In the genomic region with DNA sequence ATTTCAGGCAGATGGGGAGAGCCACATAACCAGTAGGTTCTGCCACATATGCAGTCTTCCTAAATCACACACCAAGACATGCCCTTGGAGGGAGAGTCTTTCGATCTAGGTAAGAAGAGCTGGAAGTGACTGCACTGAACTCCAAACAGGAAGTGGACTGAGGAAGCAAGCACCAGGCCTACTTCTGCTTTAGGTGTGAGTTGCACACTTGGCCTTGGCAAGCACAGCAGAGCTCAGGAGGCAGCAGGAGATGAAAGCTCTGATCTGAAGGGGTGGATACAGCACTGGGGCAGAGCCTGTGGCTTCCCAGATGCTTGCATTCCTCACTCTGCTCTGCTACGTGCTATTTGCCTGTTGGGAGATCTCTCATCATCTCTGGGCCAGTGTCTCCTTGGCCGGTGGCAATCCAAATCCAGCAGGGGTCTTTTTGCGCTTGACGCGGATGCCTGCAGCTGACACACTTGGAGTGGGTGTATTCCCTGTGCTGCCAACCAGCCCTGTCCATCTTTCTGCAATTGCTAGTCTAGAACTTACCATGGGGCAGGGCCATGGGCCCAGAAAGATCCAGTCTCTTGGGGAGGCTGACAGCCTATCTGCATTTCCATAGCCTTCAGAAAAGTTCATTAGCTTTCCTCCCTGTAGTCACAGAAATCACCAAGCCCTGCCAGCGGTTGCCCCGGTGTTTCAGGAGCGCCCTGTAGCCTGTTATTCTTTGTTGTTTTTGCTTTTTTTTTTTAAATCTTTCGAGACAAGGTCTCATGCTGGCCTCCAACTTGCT, we compare ENCODE assay signal across 8 mouse cellular contexts. TPM values are rescaled to one million over a fixed set of nuclear protein-coding genes. Genes with fewer than 3 reads are reported as not detected.
DNase-seq lines count a peak whose midpoint lies in the region; ATAC-seq and TF ChIP-seq lines count a peak whose summit lies in the region.
"Had no signal": no experiment of that assay in that cellular context is flagged by ENCODE, and none has a peak within 500 bp of the region (broad histone marks: within the 10 kb centered on the region; RNA-seq: fewer than 3 reads in every experiment).

No protein-coding gene starts in this region.

- H3K4me3 ChIP-seq in lung, embryonic 16.5 days (ENCODE audit: low read length): no peak overlapping the region
- H3K4me3 ChIP-seq in intestine, embryonic 15.5 days (replicated peaks): no peak overlapping the region
- H3K4me3 ChIP-seq in myocyte: no peak overlapping the region

- H3K4me1 ChIP-seq in lung, embryonic 16.5 days (replicated peaks; ENCODE audit: control insufficient read depth, insufficient read depth, low read length): peaks cover 23% of the 10 kb centered on the region
- peaks cover 13% of the 10 kb centered on the region for H3K4me1 ChIP-seq in intestine, embryonic 15.5 days (replicated peaks)

- ATAC-seq in lung, embryonic 16.5 days (ENCODE audit: low read depth): no peak
- ATAC-seq in intestine, embryonic 15.5 days: no peak

- no peaks in the 10 kb centered on the region for H3K79me2 ChIP-seq in myocyte (ENCODE audit: control insufficient read depth, insufficient read depth)

- TF ChIP-seq POLR2A in myocyte (IDR thresholded peaks at IDR 0.05; ENCODE audit: insufficient read length, low read depth): no peak

- no peak overlapping the region for H3ac ChIP-seq in myocyte (ENCODE audit: control insufficient read depth, insufficient read length)

- H3K27ac ChIP-seq in lung, embryonic 16.5 days (ENCODE audit: low read length): 0 out of 2 replicates have a peak overlapping the region, but pooled peaks have one; percentile 2
- H3K27ac ChIP-seq in intestine, embryonic 15.5 days: 0 out of 2 replicates have a peak overlapping the region, but pooled peaks have one; percentile 46

- H3K36me3 ChIP-seq in lung, embryonic 16.5 days (ENCODE audit: control insufficient read depth, insufficient read depth, low read length): no peaks in the 10 kb centered on the region
- H3K36me3 ChIP-seq in intestine, embryonic 15.5 days: no peaks in the 10 kb centered on the region
- no peaks in the 10 kb centered on the region for H3K36me3 ChIP-seq in myocyte (ENCODE audit: control insufficient read depth, insufficient read depth)

- H3K4me2 ChIP-seq in lung, embryonic 16.5 days (ENCODE audit: low read depth, low read length): no peak overlapping the region
- H3K4me2 ChIP-seq in intestine, embryonic 15.5 days (replicated peaks): no peak overlapping the region
- peak overlapping the region; percentile 42 for H3K4me2 ChIP-seq in myocyte (ENCODE audit: low read depth)

- no peak overlapping the region for H3K9ac ChIP-seq in lung, embryonic 16.5 days (ENCODE audit: low read length)
- no peak overlapping the region for H3K9ac ChIP-seq in intestine, embryonic 15.5 days

- H3K9me3 ChIP-seq in lung, embryonic 16.5 days (ENCODE audit: control insufficient read depth, low read length): no peaks in the 10 kb centered on the region
- H3K9me3 ChIP-seq in intestine, embryonic 15.5 days: no peaks in the 10 kb centered on the region

- DNase-seq in lung, postnatal 10 days: no peak
- peak; percentile 38 for DNase-seq in brain, adult 2 months (ENCODE audit: low read depth, low spot score)
- DNase-seq in urinary bladder, postnatal 14 days (ENCODE audit: low spot score): no peak
- DNase-seq in embryo, embryonic 9.5 days (ENCODE audit: extremely low spot score): no peak
- DNase-seq: cerebellum, adult 9-11 months had no signal

- no peaks in the 10 kb centered on the region for H3K27me3 ChIP-seq in lung, embryonic 16.5 days (ENCODE audit: control insufficient read depth, insufficient read depth, low read depth, low read length)
- no peaks in the 10 kb centered on the region for H3K27me3 ChIP-seq in intestine, embryonic 15.5 days (replicated peaks)
- no peaks in the 10 kb centered on the region for H3K27me3 ChIP-seq in myocyte (ENCODE audit: control insufficient read depth, insufficient read depth, insufficient read length)

- WGBS in lung, embryonic 16.5 days: 66% methylated on average over 10 of the region's 10 CpGs
- 72% methylated on average over 10 of the region's 10 CpGs for WGBS in intestine, embryonic 15.5 days

TF ChIP-seq in myocyte, 11 proteins besides CTCF, POLR2A, EP300 and RAD21:
- TF ChIP-seq SRF (IDR thresholded peaks at IDR 0.05; ENCODE audit: control insufficient read depth, insufficient read length, low read depth) (no peak), MYOG (IDR thresholded peaks at IDR 0.05; ENCODE audit: control insufficient read depth in 1 of 3, insufficient read depth in 1 of 3, insufficient read length in 2 of 3, low read depth in 2 of 3) (no peak), MAX (IDR thresholded peaks at IDR 0.05; ENCODE audit: low read depth) (no peak), TCF12 (IDR thresholded peaks at IDR 0.05; ENCODE audit: insufficient read depth, poor library complexity, severe bottlenecking) (no peak), MYOD1 (IDR thresholded peaks at IDR 0.05; ENCODE audit: control insufficient read depth in 1 of 3, insufficient read length in 2 of 3, low read depth in 2 of 3) (no peak), USF1 (IDR thresholded peaks at IDR 0.05; ENCODE audit: low read depth) (no peak), E2F4 (IDR thresholded peaks at IDR 0.05; ENCODE audit: insufficient read depth) (no peak)

RNA-seq across cellular contexts. Expression of gene Ankdd1a, which starts 25.8 kb away (rescaled TPM):
- polyA plus RNA-seq in lung, embryonic 16.5 days (2015; fragmentation: Nextera tagmentation; extraction: Ambion mirVana): not detected in 2 replicates
- polyA plus RNA-seq in intestine, embryonic 15.5 days (2015; fragmentation: Nextera tagmentation; extraction: Ambion mirVana): not detected in 2 replicates
- polyA plus RNA-seq in myocyte (2012; fragmentation: generic; extraction: Trizol): 0.02 TPM

RNA-seq across cellular contexts. Expression of gene Plekho2, which starts 34.0 kb away (rescaled TPM):
- 23.6 and 24.4 TPM in 2 replicates for polyA plus RNA-seq in lung, embryonic 16.5 days (2015; fragmentation: Nextera tagmentation; extraction: Ambion mirVana)
- polyA plus RNA-seq in intestine, embryonic 15.5 days (2015; fragmentation: Nextera tagmentation; extraction: Ambion mirVana): 11.0 and 11.2 TPM in 2 replicates
- 14.6 TPM for polyA plus RNA-seq in myocyte (2012; fragmentation: generic; extraction: Trizol)

RNA-seq across cellular contexts. Expression of gene Pif1, which starts 41.1 kb away (rescaled TPM):
- polyA plus RNA-seq in lung, embryonic 16.5 days (2015; fragmentation: Nextera tagmentation; extraction: Ambion mirVana): 16.1 and 17.0 TPM in 2 replicates
- 9.1 and 9.6 TPM in 2 replicates for polyA plus RNA-seq in intestine, embryonic 15.5 days (2015; fragmentation: Nextera tagmentation; extraction: Ambion mirVana)
- 6.9 TPM for polyA plus RNA-seq in myocyte (2012; fragmentation: generic; extraction: Trizol)
